Mouse (Mus musculus): ENCODE measurements at regions not wholly inside any gene's neighbourhood (a gene's known extent, or its start where the extent isn't known, plus 50 kb on each side); places are given as distances from the start of the nearest gene placed in this dataset.

- Histone ChIP-seq H3K36me3 (ENCODE audit: control insufficient read depth, insufficient read depth) (no peaks in the 10 kb centered on the region), H3K79me3 (ENCODE audit: low read depth) (no peaks in the 10 kb centered on the region), H3K79me2 (ENCODE audit: control insufficient read depth, insufficient read depth) (no peaks in the 10 kb centered on the region), H3ac (ENCODE audit: control insufficient read depth, insufficient read length, low read depth) (no peak overlapping the region), H3K27me3 (ENCODE audit: control insufficient read depth, insufficient read depth, insufficient read length) (no peaks in the 10 kb centered on the region), H3K4me3 (ENCODE audit: insufficient read depth, poor library complexity, severe bottlenecking) (no peak overlapping the region)
- TF ChIP-seq CEBPB (IDR thresholded peaks at IDR 0.05; ENCODE audit: low read depth) (no peak), USF1 (IDR thresholded peaks at IDR 0.05; ENCODE audit: low read depth) (no peak), MYOG (IDR thresholded peaks at IDR 0.05; ENCODE audit: control insufficient read depth, extremely low read depth, insufficient read length) (no peak), MYOD1 (IDR thresholded peaks at IDR 0.05; ENCODE audit: control insufficient read depth, insufficient read length, low read depth) (no peak), MAX (IDR thresholded peaks at IDR 0.05) (no peak), CTCF (IDR thresholded peaks at IDR 0.05; ENCODE audit: control insufficient read depth, insufficient read depth, insufficient read length) (no peak), FOSL1 (IDR thresholded peaks at IDR 0.05; ENCODE audit: insufficient read depth, low read length, poor library complexity, severe bottlenecking) (no peak)
Measured at GRCm38 (mm10) chr16:62506725-62507482, 279.7 kb downstream of the Nsun3 start.

GRCm38 (mm10) chr16:62500870-62501269, 285.7 kb downstream of the Nsun3 start:
- no peaks in the 10 kb centered on the region for H3K79me3 ChIP-seq (ENCODE audit: low read depth)
- no peaks in the 10 kb centered on the region for H3K27me3 ChIP-seq (ENCODE audit: control insufficient read depth, insufficient read depth, insufficient read length)
- no peak overlapping the region for H3K4me3 ChIP-seq (ENCODE audit: insufficient read depth, poor library complexity, severe bottlenecking)
- no peak overlapping the region for H3ac ChIP-seq (ENCODE audit: control insufficient read depth, insufficient read length, low read depth)
- no peak for TF ChIP-seq CTCF (IDR thresholded peaks at IDR 0.05; ENCODE audit: control insufficient read depth, insufficient read depth, insufficient read length)
- H3K36me3 ChIP-seq (ENCODE audit: control insufficient read depth, insufficient read depth) = no peaks in the 10 kb centered on the region
- H3K79me2 ChIP-seq (ENCODE audit: control insufficient read depth, insufficient read depth) = no peaks in the 10 kb centered on the region

- no peak overlapping the region for H3K4me3 ChIP-seq (ENCODE audit: insufficient read depth, poor library complexity, severe bottlenecking)
- TF ChIP-seq MYOG (IDR thresholded peaks at IDR 0.05; ENCODE audit: control insufficient read depth, extremely low read depth, insufficient read length) (no peak), FOSL1 (IDR thresholded peaks at IDR 0.05; ENCODE audit: insufficient read depth, low read length, poor library complexity, severe bottlenecking) (no peak), CEBPB (IDR thresholded peaks at IDR 0.05; ENCODE audit: low read depth) (no peak), MYOD1 (IDR thresholded peaks at IDR 0.05; ENCODE audit: control insufficient read depth, insufficient read length, low read depth) (no peak), CTCF (IDR thresholded peaks at IDR 0.05; ENCODE audit: control insufficient read depth, insufficient read depth, insufficient read length) (no peak), MAX (IDR thresholded peaks at IDR 0.05) (no peak), USF1 (IDR thresholded peaks at IDR 0.05; ENCODE audit: low read depth) (no peak)
- H3K36me3 ChIP-seq (ENCODE audit: control insufficient read depth, insufficient read depth) = no peaks in the 10 kb centered on the region
Measured at GRCm38 (mm10) chr16:62500334-62500733, 286.3 kb downstream of the Nsun3 start.

GRCm38 (mm10) chr16:62498761-62499160, 287.9 kb downstream of the Nsun3 start:
- TF ChIP-seq USF1 (IDR thresholded peaks at IDR 0.05; ENCODE audit: low read depth) (no peak), FOSL1 (IDR thresholded peaks at IDR 0.05; ENCODE audit: insufficient read depth, low read length, poor library complexity, severe bottlenecking) (no peak)
- Histone ChIP-seq H3K79me3 (ENCODE audit: low read depth) (no peaks in the 10 kb centered on the region), H3K36me3 (ENCODE audit: control insufficient read depth, insufficient read depth) (no peaks in the 10 kb centered on the region), H3ac (ENCODE audit: control insufficient read depth, insufficient read length, low read depth) (no peak overlapping the region), H3K4me3 (ENCODE audit: insufficient read depth, poor library complexity, severe bottlenecking) (no peak overlapping the region), H3K79me2 (ENCODE audit: control insufficient read depth, insufficient read depth) (no peaks in the 10 kb centered on the region), H3K27me3 (ENCODE audit: control insufficient read depth, insufficient read depth, insufficient read length) (no peaks in the 10 kb centered on the region)

More at GRCm38 (mm10) chr16:62500334-62500733, 286.3 kb downstream of the Nsun3 start:
- Histone ChIP-seq H3ac (ENCODE audit: control insufficient read depth, insufficient read length, low read depth) (no peak overlapping the region), H3K27me3 (ENCODE audit: control insufficient read depth, insufficient read depth, insufficient read length) (no peaks in the 10 kb centered on the region), H3K79me3 (ENCODE audit: low read depth) (no peaks in the 10 kb centered on the region), H3K79me2 (ENCODE audit: control insufficient read depth, insufficient read depth) (no peaks in the 10 kb centered on the region)

DNA sequence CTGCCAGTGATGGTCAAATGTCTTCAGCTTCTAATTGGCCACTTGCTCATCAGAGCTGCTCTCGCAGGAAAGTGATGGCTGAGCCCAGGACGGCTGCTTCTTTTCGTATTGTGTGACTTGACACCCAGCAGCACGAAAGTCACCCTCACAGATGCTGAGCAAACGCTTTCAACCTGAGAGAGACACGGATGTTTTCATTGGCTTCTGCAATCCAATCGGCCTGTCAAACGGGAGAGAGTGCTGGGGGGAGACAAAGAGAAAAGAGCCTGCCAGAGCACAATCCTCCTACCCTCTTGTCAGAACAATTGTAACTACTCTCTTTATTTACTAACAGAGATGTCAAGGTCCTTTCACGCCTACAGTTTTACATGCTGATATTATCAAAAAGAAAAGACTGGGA, 289.9 kb downstream of the Nsun3 start:
- TF ChIP-seq CEBPB (IDR thresholded peaks at IDR 0.05; ENCODE audit: low read depth) = no peak
- TF ChIP-seq FOSL1 (IDR thresholded peaks at IDR 0.05; ENCODE audit: insufficient read depth, low read length, poor library complexity, severe bottlenecking) = no peak
- no peak for TF ChIP-seq MAX (IDR thresholded peaks at IDR 0.05)
- TF ChIP-seq CTCF (IDR thresholded peaks at IDR 0.05; ENCODE audit: control insufficient read depth, insufficient read depth, insufficient read length) = no peak
- no peak for TF ChIP-seq MYOD1 (IDR thresholded peaks at IDR 0.05; ENCODE audit: control insufficient read depth, insufficient read length, low read depth)
- no peak for TF ChIP-seq MYOG (IDR thresholded peaks at IDR 0.05; ENCODE audit: control insufficient read depth, extremely low read depth, insufficient read length)
- TF ChIP-seq USF1 (IDR thresholded peaks at IDR 0.05; ENCODE audit: low read depth) = no peak
- Histone ChIP-seq H3K36me3 (ENCODE audit: control insufficient read depth, insufficient read depth) (no peaks in the 10 kb centered on the region), H3K27me3 (ENCODE audit: control insufficient read depth, insufficient read depth, insufficient read length) (no peaks in the 10 kb centered on the region), H3ac (ENCODE audit: control insufficient read depth, insufficient read length, low read depth) (no peak overlapping the region), H3K4me3 (ENCODE audit: insufficient read depth, poor library complexity, severe bottlenecking) (no peak overlapping the region), H3K79me2 (ENCODE audit: control insufficient read depth, insufficient read depth) (no peaks in the 10 kb centered on the region), H3K79me3 (ENCODE audit: low read depth) (no peaks in the 10 kb centered on the region)

GRCm38 (mm10) chr16:62470133-62470532, 316.5 kb downstream of the Nsun3 start:
- Histone ChIP-seq H3K79me3 (ENCODE audit: low read depth) (no peaks in the 10 kb centered on the region), H3K4me3 (ENCODE audit: insufficient read depth, poor library complexity, severe bottlenecking) (no peak overlapping the region), H3K79me2 (ENCODE audit: control insufficient read depth, insufficient read depth) (no peaks in the 10 kb centered on the region), H3ac (ENCODE audit: control insufficient read depth, insufficient read length, low read depth) (no peak overlapping the region), H3K36me3 (ENCODE audit: control insufficient read depth, insufficient read depth) (no peaks in the 10 kb centered on the region), H3K27me3 (ENCODE audit: control insufficient read depth, insufficient read depth, insufficient read length) (no peaks in the 10 kb centered on the region)
- TF ChIP-seq FOSL1 (IDR thresholded peaks at IDR 0.05; ENCODE audit: insufficient read depth, low read length, poor library complexity, severe bottlenecking) = no peak
- TF ChIP-seq MYOG (IDR thresholded peaks at IDR 0.05; ENCODE audit: control insufficient read depth, extremely low read depth, insufficient read length) = no peak
- no peak for TF ChIP-seq USF1 (IDR thresholded peaks at IDR 0.05; ENCODE audit: low read depth)
- TF ChIP-seq CTCF (IDR thresholded peaks at IDR 0.05; ENCODE audit: control insufficient read depth, insufficient read depth, insufficient read length) = no peak
- TF ChIP-seq CEBPB (IDR thresholded peaks at IDR 0.05; ENCODE audit: low read depth) = no peak
- no peak for TF ChIP-seq MYOD1 (IDR thresholded peaks at IDR 0.05; ENCODE audit: control insufficient read depth, insufficient read length, low read depth)
- TF ChIP-seq MAX (IDR thresholded peaks at IDR 0.05) = no peak

Data from C2C12 (cell line).